Mouse (Mus musculus): ENCODE results near the gene Arhgef1.

Gene Arhgef1

GRCm38 (mm10) chr7:24902630-24903443, at the start of gene Arhgef1:
Gene Arhgef1, plus strand, starts transcription at chr7:24902912.
- no peak for DNase-seq (ENCODE audit: low read depth)

GRCm38 (mm10) chr7:24853233-24853563, 49.5 kb upstream of the Arhgef1 start:
- DNase-seq (ENCODE audit: low read depth) = no peak

GRCm38 (mm10) chr7:24853695-24854094, 49.0 kb upstream of the Arhgef1 start:
- no peak for DNase-seq (ENCODE audit: low read depth)

- DNase-seq (ENCODE audit: low read depth) = no peak
Observed at GRCm38 (mm10) chr7:24856460-24857120, 46.1 kb upstream of the Arhgef1 start.

- no peak for DNase-seq (ENCODE audit: low read depth)
Observed at GRCm38 (mm10) chr7:24859234-24859633, 43.5 kb upstream of the Arhgef1 start.

- DNase-seq (ENCODE audit: low read depth) = no peak
Observed at GRCm38 (mm10) chr7:24861913-24862312, 40.8 kb upstream of the Arhgef1 start, which contains the start of gene Gm9844. Gene Gm9844, plus strand, starts transcription at chr7:24862213.

- no peak for DNase-seq (ENCODE audit: low read depth)
Observed at GRCm38 (mm10) chr7:24862853-24863252, 39.9 kb upstream of the Arhgef1 start.

- no peak for DNase-seq (ENCODE audit: low read depth)
Observed at GRCm38 (mm10) chr7:24864156-24864555, 38.6 kb upstream of the Arhgef1 start.

- DNase-seq (ENCODE audit: low read depth) = no peak
Observed at GRCm38 (mm10) chr7:24869080-24869479, 33.6 kb upstream of the Arhgef1 start.

GRCm38 (mm10) chr7:24869532-24870165, 33.1 kb upstream of the Arhgef1 start, which contains the start of the genes Lypd4 and Dmrtc2:
Gene Lypd4, minus strand, starts transcription at chr7:24869941.
Gene Dmrtc2, plus strand, starts transcription at chr7:24870057.
- DNase-seq (ENCODE audit: low read depth) = no peak

GRCm38 (mm10) chr7:24877588-24877987, 25.1 kb upstream of the Arhgef1 start:
- no peak for DNase-seq (ENCODE audit: low read depth)

- DNase-seq (ENCODE audit: low read depth) = no peak
Observed at GRCm38 (mm10) chr7:24879620-24880019, 23.1 kb upstream of the Arhgef1 start.

- no peak for DNase-seq (ENCODE audit: low read depth)
Observed at GRCm38 (mm10) chr7:24882416-24883199, 20.1 kb upstream of the Arhgef1 start.

GRCm38 (mm10) chr7:24883896-24884692, 18.6 kb upstream of the Arhgef1 start, which contains the start of gene Rps19:
Gene Rps19, plus strand, starts transcription at chr7:24884371.
- DNase-seq (ENCODE audit: low read depth) = peak; percentile 99

- no peak for DNase-seq (ENCODE audit: low read depth)
Observed at GRCm38 (mm10) chr7:24884693-24885291, 17.9 kb upstream of the Arhgef1 start.

GRCm38 (mm10) chr7:24885468-24886307, 17.0 kb upstream of the Arhgef1 start:
- no peak for DNase-seq (ENCODE audit: low read depth)

GRCm38 (mm10) chr7:24886308-24886633, 16.4 kb upstream of the Arhgef1 start:
- DNase-seq (ENCODE audit: low read depth) = no peak

- no peak for DNase-seq (ENCODE audit: low read depth)
Observed at GRCm38 (mm10) chr7:24887096-24887495, 15.6 kb upstream of the Arhgef1 start.

- DNase-seq (ENCODE audit: low read depth) = no peak
Observed at GRCm38 (mm10) chr7:24889431-24890220, 13.1 kb upstream of the Arhgef1 start.
